In the genomic region with DNA sequence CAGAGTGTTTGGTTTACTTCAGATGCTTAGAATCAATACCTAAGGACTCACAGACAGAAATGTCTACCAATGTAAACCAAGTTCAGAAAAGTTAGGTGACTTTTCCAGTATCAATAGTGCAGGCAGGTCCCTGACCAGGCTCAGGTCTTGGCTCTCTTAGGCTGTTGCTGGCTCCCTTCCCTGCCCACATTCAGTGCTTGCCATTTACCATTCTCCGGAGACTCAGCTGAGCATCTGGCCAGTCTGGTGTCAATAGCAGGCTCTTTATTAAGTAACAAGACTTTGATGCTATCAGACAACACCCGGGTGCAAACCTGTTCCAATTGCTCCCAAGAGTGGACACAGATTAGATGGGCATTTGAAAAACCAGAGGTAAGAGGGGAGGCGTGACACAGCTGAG, we compare ENCODE assay signal across 18 mouse cellular contexts. TPM values are rescaled to one million over a fixed set of nuclear protein-coding genes. Genes with fewer than 3 reads are reported as not detected.
DNase-seq lines count a peak whose midpoint lies in the region; ATAC-seq and TF ChIP-seq lines count a peak whose summit lies in the region.
"Had no signal": no experiment of that assay in that cellular context is flagged by ENCODE, and none has a peak within 500 bp of the region (broad histone marks: within the 10 kb centered on the region; RNA-seq: fewer than 3 reads in every experiment).

No protein-coding gene starts in this region.

- no peaks in the 10 kb centered on the region for H3K9me3 ChIP-seq in hindbrain, postnatal 0 days (ENCODE audit: low read length)
- H3K9me3 ChIP-seq in hindbrain, embryonic 12.5 days (replicated peaks) = no peaks in the 10 kb centered on the region
- H3K9me3 ChIP-seq: embryonic facial prominence, embryonic 15.5 days; heart, embryonic 15.5 days; kidney, embryonic 15.5 days; liver, embryonic 12.5 days; midbrain, embryonic 12.5 days; neural tube, embryonic 12.5 days had no signal

- TF ChIP-seq POLR2A in thymus, adult 2 months (IDR thresholded peaks at IDR 0.05; ENCODE audit: control insufficient read depth, extremely low read depth, insufficient read depth, low read length, poor library complexity) = no peak

- no peak overlapping the region for H3K27ac ChIP-seq in hindbrain, postnatal 0 days
- no peak overlapping the region for H3K27ac ChIP-seq in hindbrain, embryonic 12.5 days
- no peak overlapping the region for H3K27ac ChIP-seq in thymus, adult 2 months (ENCODE audit: control insufficient read depth, insufficient read depth, low read length)
- H3K27ac ChIP-seq: embryonic facial prominence, embryonic 15.5 days; liver, embryonic 12.5 days; midbrain, embryonic 12.5 days; neural tube, embryonic 12.5 days had no signal

- no peak overlapping the region for H3K4me3 ChIP-seq in hindbrain, postnatal 0 days (ENCODE audit: low read length)
- no peak overlapping the region for H3K4me3 ChIP-seq in hindbrain, embryonic 12.5 days
- H3K4me3 ChIP-seq in thymus, adult 2 months (ENCODE audit: control insufficient read depth, insufficient read depth, low read length) = no peak overlapping the region
- H3K4me3 ChIP-seq: embryonic facial prominence, embryonic 15.5 days; heart, embryonic 15.5 days; kidney, embryonic 15.5 days; liver, embryonic 12.5 days; midbrain, embryonic 12.5 days; neural tube, embryonic 12.5 days had no signal

- peak; percentile 40 for DNase-seq in cerebellum, adult 18-20 months
- DNase-seq in cerebellum, adult 9-10 months = no peak
- DNase-seq in hindbrain, postnatal 0 days (ENCODE audit: low spot score) = peak; percentile 68
- peak; percentile 62 for DNase-seq in Muller cell, postnatal 12 days (ENCODE audit: inconsistent ontology term)
- peak; percentile 25 to 35 for DNase-seq in cerebellum, postnatal 36 days
- DNase-seq in lung, postnatal 10 days = no peak
- no peak for DNase-seq in thymus, adult 2 months
- DNase-seq: B cell, adult 2 months; lung, postnatal 14 days; thymus, postnatal 25 days had no signal

- TF ChIP-seq CTCF in hindbrain, postnatal 0 days (IDR thresholded peaks at IDR 0.05; ENCODE audit: low read depth) = no peak
- no peak for TF ChIP-seq CTCF in thymus, adult 2 months (IDR thresholded peaks at IDR 0.05; ENCODE audit: borderline replicate concordance, control insufficient read depth, extremely low read depth, insufficient read depth, low read length, poor library complexity)

- no peak for ATAC-seq in hindbrain, postnatal 0 days
- ATAC-seq in hindbrain, embryonic 12.5 days (ENCODE audit: low FRiP score) = no peak
- ATAC-seq: inflammation-experienced regulatory T-cells, adult 6 months; liver, embryonic 12.5 days had no signal

- peaks cover 20% of the 10 kb centered on the region for H3K4me1 ChIP-seq in hindbrain, postnatal 0 days (ENCODE audit: insufficient read depth, low read length)
- H3K4me1 ChIP-seq in hindbrain, embryonic 12.5 days = peaks cover 24% of the 10 kb centered on the region
- no peaks in the 10 kb centered on the region for H3K4me1 ChIP-seq in thymus, adult 2 months (replicated peaks; ENCODE audit: control insufficient read depth, insufficient read depth, low read length)
- H3K4me1 ChIP-seq: heart, embryonic 15.5 days had no signal

- 29% methylated on average over 3 of the region's 3 CpGs for WGBS in hindbrain, postnatal 0 days
- WGBS in hindbrain, embryonic 12.5 days = 67% methylated on average over 3 of the region's 3 CpGs
- WGBS in thymus, adult 2 months = 94% methylated on average over 3 of the region's 3 CpGs

- H3K9ac ChIP-seq in hindbrain, postnatal 0 days (replicated peaks; ENCODE audit: low read length) = no peak overlapping the region
- H3K9ac ChIP-seq in hindbrain, embryonic 12.5 days = no peak overlapping the region
- H3K9ac ChIP-seq: embryonic facial prominence, embryonic 15.5 days; heart, embryonic 15.5 days; kidney, embryonic 15.5 days; liver, embryonic 12.5 days; midbrain, embryonic 12.5 days; neural tube, embryonic 12.5 days had no signal

- no peaks in the 10 kb centered on the region for H3K27me3 ChIP-seq in hindbrain, postnatal 0 days (ENCODE audit: insufficient read depth, low read length)
- H3K27me3 ChIP-seq in hindbrain, embryonic 12.5 days = no peaks in the 10 kb centered on the region
- H3K27me3 ChIP-seq in thymus, adult 2 months (ENCODE audit: control insufficient read depth, insufficient read depth, low read length) = no peaks in the 10 kb centered on the region
- H3K27me3 ChIP-seq: embryonic facial prominence, embryonic 15.5 days; heart, embryonic 15.5 days; kidney, embryonic 15.5 days; liver, embryonic 12.5 days; neural tube, embryonic 12.5 days had no signal

- H3K4me2 ChIP-seq in hindbrain, postnatal 0 days (ENCODE audit: low read depth, low read length) = no peak overlapping the region
- no peak overlapping the region for H3K4me2 ChIP-seq in hindbrain, embryonic 12.5 days (replicated peaks)
- H3K4me2 ChIP-seq: embryonic facial prominence, embryonic 15.5 days; heart, embryonic 15.5 days; kidney, embryonic 15.5 days; liver, embryonic 12.5 days; midbrain, embryonic 12.5 days; neural tube, embryonic 12.5 days had no signal

- no peaks in the 10 kb centered on the region for H3K36me3 ChIP-seq in hindbrain, postnatal 0 days (ENCODE audit: insufficient read depth, low read length)
- no peaks in the 10 kb centered on the region for H3K36me3 ChIP-seq in hindbrain, embryonic 12.5 days
- no peaks in the 10 kb centered on the region for H3K36me3 ChIP-seq in thymus, adult 2 months (ENCODE audit: control insufficient read depth, insufficient read depth, low read length)
- H3K36me3 ChIP-seq: embryonic facial prominence, embryonic 15.5 days; heart, embryonic 15.5 days; kidney, embryonic 15.5 days; liver, embryonic 12.5 days; midbrain, embryonic 12.5 days; neural tube, embryonic 12.5 days had no signal

RNA-seq across cellular contexts. Expression of gene Gsap, which starts 13.7 kb away (rescaled TPM):
- total RNA-seq in hindbrain, postnatal 0 days (2014; rRNA removed) = 11.0 TPM in 2 replicates
- polyA plus RNA-seq in hindbrain, postnatal 0 days (2015; fragmentation: Nextera tagmentation; extraction: Ambion mirVana) = 8.3 and 8.7 TPM in 2 replicates
- polyA plus RNA-seq in hindbrain, embryonic 12.5 days (2016; fragmentation: Nextera tagmentation; extraction: Ambion mirVana) = 3.8 and 4.0 TPM in 2 replicates
- polyA plus RNA-seq in thymus, adult 2 months (2012; rRNA removed) = 3.2 and 4.3 TPM in 2 replicates

Comparison
In these comparisons a context has a peak if more than half of its experiments do, and no peak if none do; other contexts are left out.
1. DNase-seq: peak in cerebellum, adult 18-20 months (2 of 2), hindbrain, postnatal 0 days (single experiment), Muller cell, postnatal 12 days (single experiment) and cerebellum, postnatal 36 days (2 of 2); none in cerebellum, adult 9-10 months (single experiment), lung, postnatal 10 days (single experiment) and thymus, adult 2 months (single experiment).